Mouse (Mus musculus): ENCODE measurements at regions not wholly inside any gene's neighbourhood (a gene's known extent, or its start where the extent isn't known, plus 50 kb on each side); places are given as distances from the start of the nearest gene placed in this dataset.

GRCm38 (mm10) chr9:86061230-86061629 lies 219.1 kb downstream of the Tpbg start:
- no peak overlapping the region for H3K4me3 ChIP-seq (replicated peaks in 1 of 3; ENCODE audit: low read depth in 2 of 3, low read length in 2 of 3, poor library complexity in 1 of 3)
- no peak for TF ChIP-seq MYC (IDR thresholded peaks at IDR 0.05; ENCODE audit: low read depth, low read length)
- no peak for TF ChIP-seq POLR2A (IDR thresholded peaks at IDR 0.05; ENCODE audit: low read depth, low read length)
- TF ChIP-seq E2F4 (IDR thresholded peaks at IDR 0.05; ENCODE audit: insufficient replicate concordance, low read depth, low read length) = no peak
- TF ChIP-seq ZKSCAN1 (IDR thresholded peaks at IDR 0.05; ENCODE audit: borderline replicate concordance, low read depth, low read length) = no peak
- TF ChIP-seq MXI1 (IDR thresholded peaks at IDR 0.05; ENCODE audit: low read depth, low read length) = no peak
- no peak for TF ChIP-seq MAX (IDR thresholded peaks at IDR 0.05; ENCODE audit: low read length)
- TF ChIP-seq TBP (conservative IDR thresholded peaks at IDR 0.05; ENCODE audit: low read depth, low read length) = no peak
- no peak for TF ChIP-seq MAZ (IDR thresholded peaks at IDR 0.05; ENCODE audit: low read depth, low read length)
- TF ChIP-seq UBTF (IDR thresholded peaks at IDR 0.05; ENCODE audit: low read depth, low read length) = no peak
- TF ChIP-seq JUN (IDR thresholded peaks at IDR 0.05; ENCODE audit: insufficient read depth, low read depth, low read length) = no peak
- TF ChIP-seq IRF4 (IDR thresholded peaks at IDR 0.05; ENCODE audit: low read depth, low read length) = no peak
- no peak for TF ChIP-seq HCFC1 (IDR thresholded peaks at IDR 0.05; ENCODE audit: low read depth, low read length)
- TF ChIP-seq RAD21 (IDR thresholded peaks at IDR 0.05; ENCODE audit: low read depth, low read length) = no peak
- no peaks in the 10 kb centered on the region for H3K79me2 ChIP-seq (replicated peaks; ENCODE audit: control insufficient read depth, extremely low read depth, insufficient read depth, poor library complexity, severe bottlenecking)
- H3K4me2 ChIP-seq (ENCODE audit: insufficient read depth, low read depth, poor library complexity, severe bottlenecking) = no peak overlapping the region
- H3K9ac ChIP-seq (ENCODE audit: insufficient read depth, low read depth) = no peak overlapping the region
- H3K36me3 ChIP-seq (replicated peaks in 1 of 2; ENCODE audit: control insufficient read depth in 1 of 2, insufficient read depth in 1 of 2, low read length in 1 of 2) = no peaks in the 10 kb centered on the region
- no peak for DNase-seq (ENCODE audit: extremely low read depth)
- in situ Hi-C loops (cut with MboI; ENCODE audit: low pct_ligation_motif_present, low pct_unique_long_range_greater_than_20kb, low sequenced_read_pairs) (no loop called here), dilution Hi-C loops (cut with MboI; ENCODE audit: extremely low pct_ligation_motif_present, extremely low pct_unique_long_range_greater_than_20kb, low sequenced_read_pairs) (no loop called here)
- H3K27me3 ChIP-seq (replicated peaks) = no peaks in the 10 kb centered on the region
- H3K27ac ChIP-seq (ENCODE audit: insufficient read depth, low read depth) = no peak overlapping the region
- no peaks in the 10 kb centered on the region for H3K4me1 ChIP-seq (ENCODE audit: control insufficient read depth in 1 of 2, insufficient read depth in 2 of 2)
- H3K9me3 ChIP-seq (replicated peaks; ENCODE audit: low read length) = no peaks in the 10 kb centered on the region

DNA sequence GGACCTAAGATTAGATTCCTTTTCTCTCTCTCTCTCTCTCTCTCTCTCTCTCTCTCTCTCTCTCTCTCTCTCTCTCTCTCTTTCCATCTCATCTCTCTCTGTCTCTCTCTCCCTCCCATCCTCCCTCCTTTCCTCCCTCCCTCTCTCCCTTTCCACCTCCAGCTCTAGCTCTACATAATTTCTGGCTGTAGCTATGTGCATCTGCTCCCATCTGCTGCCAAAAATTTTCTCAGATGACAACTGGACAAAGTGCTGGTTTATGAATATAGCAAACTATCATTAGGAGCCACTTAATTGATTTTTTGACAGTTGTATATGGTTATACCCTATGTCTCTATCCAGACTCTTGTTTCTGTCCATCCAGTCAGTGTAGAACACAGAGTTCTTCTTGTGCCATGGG lies 237.1 kb downstream of the Tpbg start:
- H3K4me3 ChIP-seq (replicated peaks in 1 of 3; ENCODE audit: low read depth in 2 of 3, low read length in 2 of 3, poor library complexity in 1 of 3) = no peak overlapping the region
- in situ Hi-C loops (cut with MboI; ENCODE audit: low pct_ligation_motif_present, low pct_unique_long_range_greater_than_20kb, low sequenced_read_pairs) (no loop called here), dilution Hi-C loops (cut with MboI; ENCODE audit: extremely low pct_ligation_motif_present, extremely low pct_unique_long_range_greater_than_20kb, low sequenced_read_pairs) (no loop called here)
- no peak overlapping the region for H3K9ac ChIP-seq (ENCODE audit: insufficient read depth, low read depth)
- TF ChIP-seq JUN (IDR thresholded peaks at IDR 0.05; ENCODE audit: insufficient read depth, low read depth, low read length) (no peak), CTCF (conservative IDR thresholded peaks at IDR 0.05 in 1 of 2, IDR thresholded peaks at IDR 0.05 in 1 of 2; ENCODE audit: low read depth in 2 of 2, low read length in 2 of 2) (no peak), TCF12 (IDR thresholded peaks at IDR 0.05; ENCODE audit: low read depth, low read length) (no peak), GABPA (IDR thresholded peaks at IDR 0.05; ENCODE audit: insufficient replicate concordance, low read depth, low read length) (no peak), ZKSCAN1 (IDR thresholded peaks at IDR 0.05; ENCODE audit: borderline replicate concordance, low read depth, low read length) (no peak), ZMIZ1 (IDR thresholded peaks at IDR 0.05; ENCODE audit: low read depth, low read length) (no peak), KAT2A (IDR thresholded peaks at IDR 0.05; ENCODE audit: insufficient replicate concordance, low read length) (no peak), USF1 (IDR thresholded peaks at IDR 0.05; ENCODE audit: low read depth, low read length) (no peak), MXI1 (IDR thresholded peaks at IDR 0.05; ENCODE audit: low read depth, low read length) (no peak), ETS1 (conservative IDR thresholded peaks at IDR 0.05; ENCODE audit: low read depth, low read length) (no peak), MAX (IDR thresholded peaks at IDR 0.05; ENCODE audit: low read length) (no peak), ELF1 (IDR thresholded peaks at IDR 0.05; ENCODE audit: low read depth, low read length) (no peak), TBP (conservative IDR thresholded peaks at IDR 0.05; ENCODE audit: low read depth, low read length) (no peak), PAX5 (IDR thresholded peaks at IDR 0.05; ENCODE audit: low read length) (no peak), JUND (conservative IDR thresholded peaks at IDR 0.05; ENCODE audit: low read depth, low read length) (no peak), SIN3A (IDR thresholded peaks at IDR 0.05; ENCODE audit: low read length) (no peak), MYC (IDR thresholded peaks at IDR 0.05; ENCODE audit: low read depth, low read length) (no peak), USF2 (conservative IDR thresholded peaks at IDR 0.05; ENCODE audit: low read depth, low read length) (no peak), NELFE (IDR thresholded peaks at IDR 0.05; ENCODE audit: low read depth, low read length) (no peak)
- H3K4me2 ChIP-seq (ENCODE audit: insufficient read depth, low read depth, poor library complexity, severe bottlenecking) = no peak overlapping the region
- H3K27me3 ChIP-seq (replicated peaks) = no peaks in the 10 kb centered on the region
- no peaks in the 10 kb centered on the region for H3K36me3 ChIP-seq (replicated peaks in 1 of 2; ENCODE audit: control insufficient read depth in 1 of 2, insufficient read depth in 1 of 2, low read length in 1 of 2)
- H3K4me1 ChIP-seq (ENCODE audit: control insufficient read depth in 1 of 2, insufficient read depth in 2 of 2) = peaks cover 0 to 5% of the 10 kb centered on the region in 2 experiments; a peak in 2 of 4 replicates
- no peak overlapping the region for H3K27ac ChIP-seq (ENCODE audit: insufficient read depth, low read depth)
- no peaks in the 10 kb centered on the region for H3K79me2 ChIP-seq (replicated peaks; ENCODE audit: control insufficient read depth, extremely low read depth, insufficient read depth, poor library complexity, severe bottlenecking)
- no peak for DNase-seq (ENCODE audit: extremely low read depth)
- no peaks in the 10 kb centered on the region for H3K9me3 ChIP-seq (replicated peaks; ENCODE audit: low read length)
